Mouse (Mus musculus) myocyte (in vitro differentiated cells): ENCODE measurements around the gene Pacsin3. TPM values are rescaled to one million over a fixed set of nuclear protein-coding genes. Genes with fewer than 3 reads are reported as not detected.
A peak's percentile ranks its signal among the peaks of the same experiment; 100 is the strongest.

Source experiments
- H3K27me3 ChIP-seq: one replicate; pipeline ENCODE4 v1.6.1; 2011; ENCODE audit not compliant: control insufficient read depth, insufficient read depth, insufficient read length
- H3K36me3 ChIP-seq: one replicate; pipeline ENCODE4 v1.6.1; 2011; ENCODE audit not compliant: control insufficient read depth, insufficient read depth
- H3K4me2 ChIP-seq: one replicate; pipeline ENCODE4 v1.6.1; 2011; ENCODE audit warnings: low read depth, control low read depth
- H3K4me3 ChIP-seq: one replicate; pipeline ENCODE4 v1.5.1; 2011; ENCODE audit warnings: mild to moderate bottlenecking, control low read depth, moderate library complexity
- H3K79me2 ChIP-seq: one replicate; pipeline ENCODE4 v1.6.1; 2011; ENCODE audit not compliant: control insufficient read depth, insufficient read depth
- H3ac ChIP-seq: one replicate; pipeline ENCODE4 v1.6.1; 2011; ENCODE audit not compliant: control insufficient read depth, insufficient read length
- CEBPB ChIP-seq: IDR thresholded peaks from 2 replicates; pipeline ENCODE4 v1.6.1; 2011; ENCODE audit warnings: mild to moderate bottlenecking, moderate library complexity; ENCODE audit not compliant: poor library complexity, insufficient read depth, severe bottlenecking
- E2F4 ChIP-seq: IDR thresholded peaks from one replicate; pipeline ENCODE4 v1.6.1; 2011; ENCODE audit warnings: mild to moderate bottlenecking, control low read depth, moderate library complexity; ENCODE audit not compliant: insufficient read depth
- MAX ChIP-seq: IDR thresholded peaks from one replicate; pipeline ENCODE4 v1.6.1; 2011; ENCODE audit warnings: low read depth, mild to moderate bottlenecking, control low read depth
- MYOD1 ChIP-seq, 3 experiments: IDR thresholded peaks; one replicate each; pipeline ENCODE4 v1.6.1; 2011; ENCODE audit warnings: control low read depth in 2 of 3, low read depth in 2 of 3, mild to moderate bottlenecking in 2 of 3, moderate library complexity in 1 of 3; ENCODE audit not compliant: insufficient read length in 2 of 3, control insufficient read depth in 1 of 3
- MYOG ChIP-seq, 3 experiments: IDR thresholded peaks; one replicate each; pipeline ENCODE4 v1.6.1; 2011; ENCODE audit warnings: control low read depth in 2 of 3, low read depth in 2 of 3, mild to moderate bottlenecking in 2 of 3; ENCODE audit not compliant: insufficient read length in 2 of 3, control insufficient read depth in 1 of 3, insufficient read depth in 1 of 3
- POLR2A ChIP-seq: IDR thresholded peaks from one replicate; pipeline ENCODE4 v1.6.1; 2011; ENCODE audit warnings: low read depth, mild to moderate bottlenecking, control low read depth, moderate library complexity; ENCODE audit not compliant: insufficient read length
- POLR2AphosphoS2 ChIP-seq: IDR thresholded peaks from one replicate; pipeline ENCODE4 v1.6.1; 2011; ENCODE audit warnings: low read depth, control low read depth; ENCODE audit not compliant: insufficient read length
- REST ChIP-seq: IDR thresholded peaks from one replicate; pipeline ENCODE4 v1.6.1; 2011; ENCODE audit warnings: mild to moderate bottlenecking, control low read depth, moderate library complexity; ENCODE audit not compliant: insufficient read depth, insufficient read length
- SRF ChIP-seq: IDR thresholded peaks from one replicate; pipeline ENCODE4 v1.6.1; 2011; ENCODE audit warnings: low read depth; ENCODE audit not compliant: control insufficient read depth, insufficient read length
- TCF12 ChIP-seq: IDR thresholded peaks from one replicate; pipeline ENCODE4 v1.6.1; 2011; ENCODE audit warnings: mild to moderate bottlenecking, control low read depth; ENCODE audit not compliant: poor library complexity, insufficient read depth, severe bottlenecking
- TCF3 ChIP-seq: IDR thresholded peaks from one replicate; pipeline ENCODE4 v1.6.1; 2011; ENCODE audit warnings: low read depth, control low read depth; ENCODE audit not compliant: insufficient read length
- USF1 ChIP-seq: IDR thresholded peaks from one replicate; pipeline ENCODE4 v1.6.1; 2011; ENCODE audit warnings: low read depth, mild to moderate bottlenecking, control low read depth, moderate library complexity
- polyA plus RNA-seq: library from polyadenylated mRNA; unstranded; fragments of >200 nt; fragmentation: generic; extraction: Trizol; gene quantifications from one replicate; pipeline ENCODE4 v1.2.1, GENCODE M21; 2012; ENCODE audit warnings: missing spikeins

Pacsin3 gene
- polyA plus RNA-seq, 1 experiment = 141 TPM

DNA sequence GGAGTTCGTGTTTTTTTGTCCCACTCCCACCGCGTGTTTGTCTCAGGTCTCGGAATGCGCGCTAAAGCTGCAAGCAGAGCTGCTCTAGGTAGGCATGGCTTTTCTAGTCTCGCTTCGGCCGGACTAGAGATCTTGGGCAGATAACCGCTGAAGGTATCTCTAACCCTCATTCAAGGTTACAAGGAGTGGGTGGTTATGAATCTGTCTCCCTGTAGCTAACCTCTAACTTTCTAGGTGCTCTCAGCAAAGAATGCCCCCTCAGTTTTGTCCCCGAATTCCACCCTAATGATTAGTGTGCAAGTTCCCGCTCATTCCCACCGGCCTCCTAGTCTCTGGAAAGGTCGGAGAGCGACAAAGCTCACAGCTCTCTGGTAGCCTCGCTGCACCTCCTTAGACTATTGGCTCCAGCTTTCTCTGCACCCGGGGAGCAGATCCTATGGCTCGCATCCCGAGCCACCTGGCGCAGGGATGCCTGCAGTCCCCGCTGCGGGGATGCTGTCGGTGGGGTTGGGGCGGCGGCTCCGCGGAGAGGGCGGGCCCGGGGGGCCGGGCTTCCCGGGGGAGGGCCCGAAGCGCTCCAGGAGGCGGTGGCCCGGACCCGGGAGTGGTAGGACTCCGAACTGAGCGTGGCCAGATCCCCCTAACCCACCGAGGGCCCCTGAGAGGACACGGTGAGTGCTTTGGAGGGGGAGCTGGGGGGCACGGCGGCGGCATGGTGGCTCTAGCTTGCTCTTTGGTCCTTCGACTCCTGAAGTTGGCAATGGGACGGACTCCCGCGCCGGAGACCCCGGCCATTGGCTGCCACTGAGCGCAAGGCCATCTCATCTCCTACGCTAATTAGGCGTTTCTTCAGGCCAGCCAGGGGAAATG, 737 bp downstream of the Pacsin3 start:
- peak overlapping the region; percentile 89 for H3K4me3 ChIP-seq

DNA sequence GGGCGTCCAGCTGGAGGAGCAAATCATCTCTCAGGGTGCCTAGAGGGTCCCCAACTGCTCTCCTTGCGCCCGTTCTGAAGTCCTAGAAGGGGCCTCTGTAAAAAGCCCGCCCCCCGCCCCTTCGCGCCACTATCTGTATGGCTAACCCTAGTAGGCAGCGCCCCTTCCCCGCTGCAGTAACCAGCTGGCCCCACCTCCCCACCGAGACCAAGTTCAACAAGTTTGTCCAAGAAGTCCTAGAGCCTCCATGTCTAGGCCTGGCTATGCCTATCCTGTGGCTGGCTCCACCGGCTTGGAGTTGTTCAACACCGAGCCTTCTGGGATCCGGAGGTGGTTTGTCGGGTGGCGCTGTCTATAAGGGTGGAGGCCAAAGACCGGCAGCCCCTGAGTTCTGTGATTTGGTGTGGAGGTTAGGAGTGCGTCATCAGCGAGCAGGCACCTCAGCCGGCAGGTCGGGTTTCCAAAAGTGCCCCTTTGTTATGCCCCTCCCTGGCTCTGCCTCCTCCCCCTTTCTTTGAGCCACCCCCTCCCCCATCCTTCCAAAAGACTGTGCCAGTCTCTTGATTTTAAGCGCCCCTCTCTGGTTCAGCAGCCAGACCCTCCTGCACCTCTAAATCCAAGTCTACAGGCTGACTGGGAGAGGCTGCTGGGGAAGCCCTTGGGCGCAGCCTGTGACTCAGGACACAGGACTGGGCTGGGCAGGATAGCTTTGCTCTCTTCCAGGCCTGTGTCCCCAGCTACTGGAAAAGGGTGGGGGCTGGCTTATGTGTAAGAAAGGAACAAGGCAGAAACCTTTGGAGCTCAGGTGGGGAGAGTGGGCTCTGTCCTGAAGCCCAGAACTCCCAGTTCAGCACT, 1.6 kb downstream of the Pacsin3 start:
- H3ac ChIP-seq = peak overlapping the region; percentile 42
- H3K4me2 ChIP-seq = peak overlapping the region; percentile 90
- no peak for TF ChIP-seq POLR2AphosphoS2
- TF ChIP-seq POLR2A = peak; percentile 26
- peaks cover 15% of the 10 kb centered on the region for H3K79me2 ChIP-seq
- no peaks in the 10 kb centered on the region for H3K27me3 ChIP-seq
- H3K4me3 ChIP-seq = peak overlapping the region; percentile 89
- H3K36me3 ChIP-seq = peaks cover 5% of the 10 kb centered on the region

More for the DNA sequence above, 737 bp downstream of the Pacsin3 start:
- peaks cover under 1% of the 10 kb centered on the region for H3K36me3 ChIP-seq
- peaks cover 15% of the 10 kb centered on the region for H3K79me2 ChIP-seq
- no peak for TF ChIP-seq USF1
- peak in 1 of 3 experiments; percentile 13 for TF ChIP-seq MYOD1 (IDR thresholded peaks at IDR 0.05; ENCODE audit: control insufficient read depth in 1 of 3, insufficient read length in 2 of 3, low read depth in 2 of 3)
- no peak for TF ChIP-seq TCF12
- TF ChIP-seq REST = no peak
- peak; percentile 66 for TF ChIP-seq POLR2AphosphoS2
- TF ChIP-seq POLR2A = peak; percentile 60
- TF ChIP-seq SRF = no peak
- no peak for TF ChIP-seq MYOG (IDR thresholded peaks at IDR 0.05; ENCODE audit: control insufficient read depth in 1 of 3, insufficient read depth in 1 of 3, insufficient read length in 2 of 3, low read depth in 2 of 3)
- no peak for TF ChIP-seq CEBPB
- no peak for TF ChIP-seq MAX
- TF ChIP-seq E2F4 = no peak
- TF ChIP-seq TCF3 = no peak
- H3K4me2 ChIP-seq = peak overlapping the region; percentile 90
- peak overlapping the region; percentile 42 for H3ac ChIP-seq
- no peaks in the 10 kb centered on the region for H3K27me3 ChIP-seq

DNA sequence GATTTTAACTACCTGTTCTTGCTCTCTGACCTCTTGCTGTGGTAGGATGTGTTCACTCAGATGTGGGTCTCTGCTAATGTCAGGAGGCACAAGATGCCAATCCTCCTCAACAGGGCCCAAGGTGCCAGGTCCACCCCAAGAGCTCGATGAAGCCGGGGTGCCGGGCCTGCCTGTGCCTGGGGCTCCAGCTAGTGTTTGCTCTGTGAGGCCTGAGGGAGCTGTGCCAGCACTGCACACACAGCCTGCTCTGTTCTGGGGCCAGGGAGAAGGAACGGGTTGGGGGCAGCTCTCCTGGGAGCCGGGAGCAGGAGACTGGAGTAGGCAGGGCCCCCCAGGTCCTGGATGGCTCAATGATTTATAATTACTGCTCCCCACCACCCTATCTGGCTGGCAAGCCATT, 2.3 kb downstream of the Pacsin3 start:
- TF ChIP-seq POLR2A = no peak
- TF ChIP-seq SRF = no peak
- TF ChIP-seq REST = no peak
- no peak for TF ChIP-seq MAX
- no peak for TF ChIP-seq CEBPB
- TF ChIP-seq TCF3 = no peak
- Histone ChIP-seq H3K36me3 (peaks cover 5% of the 10 kb centered on the region), H3K79me2 (peaks cover 15% of the 10 kb centered on the region), H3ac (peak overlapping the region; percentile 42), H3K4me3 (peak overlapping the region; percentile 89), H3K27me3 (no peaks in the 10 kb centered on the region), H3K4me2 (peak overlapping the region; percentile 90)

DNA sequence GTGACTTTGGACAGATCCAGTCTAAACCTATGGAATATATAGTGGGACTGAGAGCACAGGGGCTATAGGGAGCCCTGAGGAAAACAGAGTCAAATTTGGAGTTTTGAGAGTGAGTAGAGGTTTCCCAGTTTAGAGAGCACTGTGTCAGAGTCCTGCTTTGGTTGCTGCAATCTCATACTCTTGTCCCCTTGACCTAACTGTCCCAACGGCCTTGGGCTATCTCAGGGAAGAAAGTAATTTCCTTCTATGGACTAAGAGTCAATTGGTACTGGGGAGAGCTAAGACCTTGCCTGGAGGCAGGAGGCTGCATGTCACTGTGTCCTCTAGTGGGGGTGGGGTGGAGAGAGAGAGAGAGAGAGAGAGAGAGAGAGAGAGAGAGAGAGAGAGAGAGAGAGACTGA, 3.1 kb downstream of the Pacsin3 start:
- Histone ChIP-seq H3K4me2 (peak overlapping the region; percentile 90), H3K36me3 (peaks cover 5% of the 10 kb centered on the region), H3K4me3 (peak overlapping the region; percentile 89), H3ac (no peak overlapping the region), H3K79me2 (peaks cover 15% of the 10 kb centered on the region), H3K27me3 (no peaks in the 10 kb centered on the region)
- TF ChIP-seq SRF = no peak
- TF ChIP-seq POLR2AphosphoS2 = no peak

DNA sequence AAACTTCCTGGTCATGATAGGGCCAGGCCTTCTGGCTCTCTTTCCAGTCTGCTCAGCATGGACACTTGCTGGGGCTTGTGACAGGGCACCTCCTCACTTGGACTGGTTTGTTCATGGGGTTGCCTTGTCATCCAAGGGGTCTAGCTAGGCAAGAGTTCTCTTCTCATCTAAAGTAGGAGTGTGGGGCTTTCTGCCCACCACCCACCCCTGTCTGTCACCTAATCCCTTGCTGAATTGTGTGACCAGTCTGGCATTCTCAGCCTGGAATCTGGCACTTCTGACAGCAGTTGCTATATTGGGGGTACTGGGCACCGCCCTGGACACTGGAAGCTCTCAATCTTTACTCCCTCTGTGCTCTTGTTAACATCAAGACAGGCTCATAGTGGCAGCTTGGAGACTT, 3.7 kb downstream of the Pacsin3 start:
- Histone ChIP-seq H3K4me3 (peak overlapping the region; percentile 27), H3K4me2 (peak overlapping the region; percentile 90)

More for the DNA sequence above, 3.7 kb downstream of the Pacsin3 start:
- Histone ChIP-seq H3K27me3 (no peaks in the 10 kb centered on the region), H3K36me3 (peaks cover 5% of the 10 kb centered on the region), H3K79me2 (peaks cover 15% of the 10 kb centered on the region), H3ac (no peak overlapping the region)
- TF ChIP-seq USF1 (no peak), TCF12 (no peak), POLR2A (no peak), SRF (no peak), TCF3 (no peak), MYOG (IDR thresholded peaks at IDR 0.05; ENCODE audit: control insufficient read depth in 1 of 3, insufficient read depth in 1 of 3, insufficient read length in 2 of 3, low read depth in 2 of 3) (peak in 1 of 3 experiments; percentile 35)
